Mouse (Mus musculus): ENCODE measurements around the gene Trpv5. TPM values are rescaled to one million over a fixed set of nuclear protein-coding genes. Genes with fewer than 3 reads are reported as not detected.

Gene Trpv5
- total RNA-seq, 2 experiments from 2014 or later, result not detected

DNA sequence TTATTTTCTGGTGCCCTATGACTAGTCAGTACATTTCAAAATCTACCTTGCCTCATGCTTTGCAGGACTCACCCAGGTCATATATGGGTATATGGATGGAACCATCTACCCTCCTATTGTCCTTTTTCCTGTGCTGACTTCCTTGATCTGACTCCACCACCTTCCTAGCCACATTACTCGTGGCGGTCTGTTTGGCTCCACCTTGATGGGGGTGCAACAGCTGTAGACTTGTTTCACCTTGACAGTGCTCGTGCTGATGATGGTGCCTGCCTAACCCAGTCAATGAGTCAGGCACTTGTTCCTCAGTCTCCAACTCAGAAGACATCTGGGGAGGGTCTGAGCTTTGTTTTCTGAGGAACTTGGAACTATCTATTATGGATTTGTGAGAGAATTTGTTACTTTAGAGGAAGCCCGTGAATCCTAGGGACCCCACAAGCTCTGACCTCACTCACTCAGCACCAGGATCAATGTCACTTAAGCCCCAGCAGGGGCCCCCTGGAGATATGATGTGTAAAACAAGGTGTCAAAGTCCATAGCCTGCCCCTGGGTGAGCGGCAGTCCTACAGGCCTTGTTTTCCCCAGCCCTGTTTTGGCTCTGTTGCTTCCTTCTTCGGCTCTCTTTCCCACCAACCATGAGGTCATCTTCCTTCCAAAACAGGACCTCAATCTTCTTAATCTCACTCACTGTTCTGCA lies 39.2 kb downstream of the Trpv5 start:
- no peak for DNase-seq (ENCODE audit: low spot score in 2 of 2)

DNA sequence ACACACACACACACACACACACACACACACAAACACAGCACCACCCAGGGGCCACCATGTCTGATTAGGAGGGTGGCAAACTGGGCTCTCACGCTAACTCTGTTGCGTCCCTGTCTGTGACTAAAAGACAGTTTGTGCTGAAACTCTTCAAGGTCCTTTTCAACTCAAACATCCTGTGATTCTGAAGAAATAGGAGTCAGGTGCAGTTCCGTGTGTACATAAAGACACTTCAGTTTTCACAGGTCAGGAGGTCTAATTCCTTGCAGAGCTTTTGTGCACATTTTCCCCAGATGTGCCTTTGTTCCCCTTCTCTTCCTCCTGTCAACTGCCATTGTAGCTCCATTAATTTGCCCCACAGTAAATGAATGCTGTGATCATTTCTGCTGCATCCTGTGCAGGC lies 40.1 kb downstream of the Trpv5 start:
- no peak for DNase-seq (ENCODE audit: low spot score in 2 of 2)

DNA sequence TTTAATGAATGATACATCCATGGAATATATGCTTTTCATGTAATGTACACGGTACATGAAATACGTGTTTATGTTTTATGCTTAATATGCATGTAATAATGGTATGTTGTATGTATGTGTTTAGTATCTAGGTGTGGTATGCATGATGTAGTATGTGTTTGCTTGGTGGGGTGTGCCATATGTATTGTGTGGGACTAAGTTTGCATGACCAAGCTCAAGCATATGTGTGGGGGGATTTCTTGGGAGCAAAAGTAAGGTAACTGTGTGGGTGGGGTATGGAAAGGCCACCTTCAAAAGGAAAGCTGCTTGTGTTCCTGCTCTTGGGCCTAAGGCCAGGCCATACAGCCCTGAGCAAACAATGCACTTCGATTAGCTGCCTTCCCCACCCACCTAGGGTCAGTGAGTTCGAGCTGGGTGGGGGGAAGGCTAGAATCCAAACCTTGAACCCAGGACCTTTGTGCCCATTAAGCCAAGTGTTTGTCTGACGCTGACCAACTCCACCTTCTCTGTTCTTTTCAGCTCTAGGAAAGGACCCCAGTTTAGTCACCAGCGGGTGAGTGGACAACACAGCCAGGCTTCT lies 42.6 kb downstream of the Trpv5 start:
- no peak for DNase-seq (ENCODE audit: low spot score in 2 of 2)

DNA sequence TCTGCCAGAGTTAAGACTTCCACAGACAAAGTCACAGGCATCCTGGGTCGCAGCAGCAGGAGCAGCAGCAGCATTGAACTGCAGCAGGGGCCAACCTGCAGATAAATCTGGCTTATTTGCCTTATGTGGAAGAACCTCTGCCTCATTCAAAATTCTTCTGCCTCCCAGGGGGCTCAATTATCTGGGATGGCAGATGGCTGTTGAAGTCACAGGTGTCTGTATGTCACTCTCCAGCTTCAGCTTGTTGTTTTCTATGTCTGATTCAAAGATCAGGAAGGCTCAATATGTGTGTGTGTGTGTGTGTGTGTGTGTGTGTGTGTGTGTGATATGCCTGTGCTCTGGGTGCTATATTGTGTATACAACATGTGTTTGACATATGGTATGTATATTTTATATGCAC lies 43.2 kb downstream of the Trpv5 start:
- DNase-seq (ENCODE audit: low spot score in 2 of 2), result no peak

DNA sequence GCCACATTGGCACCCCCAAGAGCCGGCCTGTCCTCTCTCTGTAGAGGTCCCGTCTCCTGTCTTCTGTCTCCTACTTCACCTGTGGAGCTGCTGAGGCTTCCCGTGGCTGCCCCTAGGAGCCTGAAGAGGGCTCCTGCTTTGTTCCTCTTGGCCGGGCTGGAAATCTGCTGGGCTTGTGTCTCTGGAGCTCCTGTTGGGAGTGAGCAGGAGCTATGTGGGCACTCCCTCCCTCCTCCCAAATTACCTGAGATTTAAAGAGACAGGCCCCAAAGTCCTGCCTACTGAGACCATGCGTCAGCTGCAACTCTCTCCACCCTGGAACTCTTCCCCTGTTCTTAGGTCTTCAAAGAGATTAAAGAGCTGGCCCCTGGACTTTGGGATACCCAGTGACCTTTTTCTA lies 44.4 kb downstream of the Trpv5 start, which contains the start of gene Trpv6:
Gene Trpv6, minus strand, starts transcription at position 228 of the 400 bp plus-strand sequence.
- no peak for DNase-seq (ENCODE audit: low spot score in 2 of 2)

DNA sequence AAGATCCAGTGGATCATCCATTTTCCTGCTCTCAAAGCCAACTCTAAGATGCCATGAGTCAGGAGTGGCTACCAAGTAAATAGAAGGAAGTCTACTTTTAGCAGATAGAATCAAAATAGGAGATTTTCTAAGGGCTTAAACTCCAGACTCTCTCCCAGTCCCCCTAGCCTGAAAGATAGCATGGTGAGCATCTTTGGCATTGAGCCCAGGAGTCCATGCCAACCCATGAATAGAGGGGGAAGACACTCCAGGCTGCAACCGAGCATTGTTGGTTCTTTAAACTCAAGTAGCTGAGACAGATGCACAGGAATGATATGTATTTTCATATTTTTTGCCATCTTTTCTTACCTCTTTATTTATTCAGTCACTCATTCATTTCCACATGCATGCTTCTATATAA lies 45.4 kb downstream of the Trpv5 start:
- no peak for DNase-seq (ENCODE audit: low spot score in 2 of 2)

DNA sequence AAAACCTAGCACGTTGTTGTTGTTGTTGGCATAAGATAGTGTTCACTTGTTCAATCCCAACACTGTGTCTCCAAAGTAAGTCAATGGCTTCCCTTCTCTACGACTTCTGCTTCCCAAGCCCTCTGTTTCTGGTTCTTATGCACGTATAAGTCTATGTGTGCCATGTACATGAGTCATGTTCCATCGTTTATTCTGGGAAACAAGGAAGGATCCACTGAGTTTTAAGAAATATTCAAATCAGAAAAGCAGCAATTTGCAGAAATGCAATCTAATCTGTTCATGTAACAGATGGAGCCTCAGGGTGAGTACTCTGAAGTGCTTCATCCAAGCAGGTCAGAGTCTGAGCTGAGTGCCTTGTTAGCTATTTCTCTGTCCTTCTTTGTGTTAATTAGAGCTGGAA lies 49.0 kb downstream of the Trpv5 start:
- DNase-seq (ENCODE audit: low spot score in 2 of 2), result peak in 1 of 2 experiments; percentile 40

DNA sequence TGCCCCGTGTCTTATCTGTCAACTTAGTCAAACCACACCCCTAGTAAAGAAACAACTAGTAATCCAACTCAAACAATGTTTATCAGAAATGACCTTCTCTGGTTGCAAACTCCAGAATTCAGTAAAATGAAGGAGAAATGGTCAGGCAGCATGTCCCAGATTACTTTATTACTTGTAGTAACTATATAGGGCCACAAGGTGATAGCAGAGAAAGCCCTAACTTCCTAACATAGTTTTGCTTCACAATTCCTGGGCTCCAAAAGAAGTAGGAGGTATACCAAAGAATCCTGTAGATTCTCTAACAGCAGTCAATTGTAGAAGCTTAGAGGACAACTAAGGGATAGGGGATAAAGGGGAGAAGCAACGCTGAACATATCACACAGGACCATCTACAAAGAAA lies 49.8 kb downstream of the Trpv5 start:
- DNase-seq (ENCODE audit: low spot score in 2 of 2), result no peak

DNA sequence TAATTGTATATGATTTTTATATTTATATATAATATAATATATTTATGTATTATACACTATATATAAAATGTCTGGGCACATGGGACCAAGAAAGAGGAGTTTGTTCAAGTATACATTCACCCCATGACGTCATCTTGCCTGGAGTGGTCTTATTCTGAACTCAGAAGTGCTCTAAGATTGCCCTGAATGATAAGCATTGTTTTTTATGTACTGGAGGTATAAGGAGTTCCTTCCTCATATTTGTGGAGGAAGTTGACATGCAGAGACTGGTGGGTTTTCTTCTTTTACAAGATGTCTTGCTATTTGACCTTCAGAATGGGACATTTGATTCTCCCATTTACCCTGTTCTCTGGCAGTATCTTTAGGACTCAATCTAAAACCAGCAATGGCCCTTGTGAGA lies 52.4 kb downstream of the Trpv5 start:
- no peak for DNase-seq (ENCODE audit: low spot score in 2 of 2)

DNA sequence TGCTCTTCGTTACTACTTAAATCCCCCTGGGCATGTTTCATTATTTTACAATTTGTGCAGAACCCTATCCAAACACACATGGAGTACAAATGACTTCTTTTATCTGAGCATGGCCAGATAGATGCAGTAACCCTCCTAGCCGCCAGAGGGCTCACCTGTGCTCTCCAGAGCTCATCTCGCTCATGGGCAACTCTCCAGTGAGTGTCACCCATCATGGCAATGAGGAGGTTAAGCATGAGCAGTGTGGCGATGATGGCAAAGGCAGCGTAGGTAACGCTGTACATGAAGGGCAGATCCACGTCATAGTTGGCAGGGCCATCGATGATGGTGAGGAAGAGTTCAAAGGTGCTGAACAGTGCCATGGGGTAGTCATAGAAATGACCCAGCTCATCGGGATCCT lies 57.9 kb downstream of the Trpv5 start:
- no peak for DNase-seq (ENCODE audit: low spot score in 2 of 2)

DNA sequence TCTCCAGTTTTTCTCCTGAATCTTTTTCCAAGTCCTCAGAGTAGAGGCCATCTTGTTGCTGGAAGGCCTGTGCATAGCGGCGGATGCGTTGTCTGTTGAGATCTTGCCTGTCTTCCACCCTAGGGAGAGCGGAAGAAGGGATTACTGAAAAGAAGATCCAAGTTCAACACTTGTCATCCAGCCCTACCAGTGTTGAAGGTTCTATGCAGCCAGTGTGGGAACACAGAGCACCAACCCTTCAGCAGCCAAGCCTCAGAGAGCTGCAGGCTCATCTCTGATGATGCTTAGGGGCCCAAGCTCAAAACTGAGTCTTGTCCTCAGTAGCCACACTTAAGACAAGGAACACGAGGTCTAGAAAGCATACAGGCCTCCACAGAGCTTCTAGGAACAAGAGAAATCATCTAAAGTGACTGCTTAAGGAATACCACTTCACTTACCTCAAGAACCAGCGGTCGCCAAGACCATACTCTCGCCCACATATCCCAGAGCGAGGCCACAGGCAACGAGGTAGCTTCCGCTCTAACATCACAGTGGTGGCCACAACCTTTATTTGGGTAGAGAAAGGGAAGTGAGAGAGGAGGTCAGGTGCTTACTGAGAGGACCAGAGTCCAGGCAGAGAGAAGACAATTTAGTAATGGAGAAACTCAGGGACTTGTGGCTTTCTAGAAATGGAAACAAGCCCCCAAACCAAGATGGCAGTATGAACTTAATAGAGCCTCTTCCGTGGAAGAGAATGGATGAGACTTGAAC lies 59.2 kb downstream of the Trpv5 start:
- no peak for DNase-seq (ENCODE audit: low spot score in 2 of 2)

DNA sequence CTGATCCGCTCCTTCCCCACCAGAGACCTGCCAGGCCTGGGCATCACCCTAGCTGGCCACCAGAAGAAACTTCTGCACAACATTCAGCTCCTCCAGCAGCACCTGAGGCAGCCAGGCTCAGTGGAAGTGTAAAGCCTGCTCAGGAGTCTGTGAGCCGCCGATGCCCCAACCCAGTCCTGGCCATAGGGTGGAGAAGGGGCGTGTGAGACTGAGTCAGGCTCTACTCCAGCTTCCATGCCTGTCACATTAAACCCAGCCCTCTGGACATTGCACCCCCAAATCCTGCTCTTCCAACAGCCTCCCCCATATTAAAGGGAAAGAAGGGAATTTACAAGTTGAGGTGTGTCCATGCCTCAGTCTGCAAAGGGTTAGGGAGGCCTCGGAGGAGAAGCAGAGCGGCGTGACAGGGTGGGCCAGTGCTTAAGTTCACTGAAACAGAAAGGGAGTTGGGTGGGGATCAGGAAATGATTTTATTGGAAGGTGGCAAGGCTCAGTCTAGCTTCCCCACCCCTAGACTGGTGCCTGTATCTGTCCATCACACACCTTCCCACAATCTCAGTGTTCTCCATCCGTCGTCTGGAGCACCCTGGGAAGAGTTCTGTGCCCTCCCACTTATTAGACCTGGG lies 60.3 kb downstream of the Trpv5 start:
- no peak for DNase-seq (ENCODE audit: low spot score in 2 of 2)

DNA sequence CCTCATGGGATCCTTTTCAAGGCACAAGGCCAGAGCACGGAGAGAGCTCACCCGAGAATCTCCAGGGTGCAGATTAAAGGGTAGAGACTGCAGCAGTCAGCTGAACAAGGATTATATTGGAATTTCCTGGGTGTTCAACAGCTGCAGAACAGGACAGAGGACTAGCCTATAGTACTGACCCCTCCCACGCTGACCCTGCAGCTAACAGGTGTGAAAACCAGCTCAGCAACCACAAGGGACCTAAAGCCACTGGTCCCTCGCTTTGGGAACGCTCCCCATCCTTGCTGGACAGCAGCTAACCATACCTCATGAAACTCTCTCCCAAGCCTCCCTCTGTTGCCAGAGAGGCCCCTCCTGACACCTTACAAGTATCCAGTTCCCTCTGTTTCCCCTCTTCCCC lies 72.9 kb downstream of the Trpv5 start:
- DNase-seq (ENCODE audit: low spot score in 2 of 2), result no peak

DNA sequence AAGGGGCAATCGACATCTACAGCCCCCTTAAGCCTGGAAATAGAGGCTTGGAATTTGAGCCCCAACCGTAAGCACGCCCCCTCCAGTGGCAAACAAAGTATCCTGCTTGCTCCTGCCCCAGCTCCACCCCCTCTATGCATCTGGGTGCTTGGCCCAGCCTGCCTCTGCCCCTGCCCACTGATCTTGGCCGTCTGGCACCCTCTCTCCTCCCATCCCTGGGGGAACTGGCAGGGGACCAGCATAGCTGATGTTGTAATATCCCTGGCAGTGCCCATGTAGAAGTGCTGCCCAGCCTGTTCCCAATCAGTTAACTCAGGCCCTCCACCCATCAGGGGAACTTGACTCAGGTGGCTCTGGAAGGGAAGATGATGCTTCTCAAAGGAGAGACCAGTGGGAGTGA lies 74.4 kb downstream of the Trpv5 start:
- peak; percentile 51 to 61 for DNase-seq (ENCODE audit: low spot score in 2 of 2)

DNA sequence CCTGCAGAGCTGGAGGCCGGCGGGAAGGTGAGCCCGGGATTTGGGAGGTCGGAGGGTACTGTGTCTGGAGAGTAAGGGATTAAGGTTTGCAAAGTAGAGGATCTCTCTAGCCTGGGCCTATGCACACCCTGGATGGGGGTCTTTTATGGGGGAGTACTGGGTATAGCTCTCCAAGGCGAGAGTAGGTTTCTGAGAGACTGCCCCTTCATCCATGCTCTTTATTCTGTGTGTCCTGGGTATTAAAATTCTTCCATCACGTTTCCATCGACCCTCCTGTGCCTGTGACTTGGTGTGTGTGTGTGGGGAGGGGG lies 74.8 kb downstream of the Trpv5 start:
- DNase-seq (ENCODE audit: low spot score in 2 of 2), result no peak

DNA sequence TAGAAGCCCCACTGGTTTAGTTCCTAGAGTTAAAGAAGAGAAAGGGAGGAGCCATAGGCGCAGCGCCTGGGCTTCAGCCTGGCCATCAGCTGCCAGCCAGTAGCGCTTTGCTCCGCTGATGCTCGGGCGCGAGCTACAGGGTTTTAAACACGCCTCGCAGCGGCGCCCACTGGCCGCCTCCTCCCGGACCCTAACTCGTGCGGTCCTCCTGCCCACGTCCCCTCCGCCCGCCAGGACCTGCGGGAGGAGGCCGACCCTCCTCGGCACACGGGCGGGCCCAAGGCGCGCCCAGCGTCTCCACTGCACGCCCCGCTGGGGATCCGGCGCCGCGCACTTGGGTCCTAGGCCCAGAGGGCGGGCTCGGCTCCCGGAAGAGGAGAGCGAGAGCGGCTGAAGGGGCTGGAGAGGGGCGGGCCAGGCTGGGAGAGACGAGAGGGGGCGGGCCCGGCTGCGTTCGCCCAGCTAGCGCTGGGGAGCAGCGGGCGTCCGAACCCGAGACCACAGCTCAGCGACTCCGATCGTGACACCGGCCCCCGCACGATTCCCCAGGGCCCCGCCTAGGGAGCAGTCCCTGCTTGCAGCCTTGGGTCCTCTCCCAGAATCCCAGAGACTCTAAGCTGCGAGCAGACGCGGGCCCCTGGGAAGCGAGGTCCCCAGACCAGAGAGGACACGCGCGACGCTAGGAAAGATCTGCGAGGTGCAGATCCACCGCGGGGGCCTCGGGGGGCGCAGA lies 75.3 kb downstream of the Trpv5 start, which contains the start of gene Ephb6:
Gene Ephb6, plus strand, starts transcription at position 422 of the 733 bp plus-strand sequence.
- DNase-seq (ENCODE audit: low spot score in 2 of 2), result peak; percentile 58 to 67

DNA sequence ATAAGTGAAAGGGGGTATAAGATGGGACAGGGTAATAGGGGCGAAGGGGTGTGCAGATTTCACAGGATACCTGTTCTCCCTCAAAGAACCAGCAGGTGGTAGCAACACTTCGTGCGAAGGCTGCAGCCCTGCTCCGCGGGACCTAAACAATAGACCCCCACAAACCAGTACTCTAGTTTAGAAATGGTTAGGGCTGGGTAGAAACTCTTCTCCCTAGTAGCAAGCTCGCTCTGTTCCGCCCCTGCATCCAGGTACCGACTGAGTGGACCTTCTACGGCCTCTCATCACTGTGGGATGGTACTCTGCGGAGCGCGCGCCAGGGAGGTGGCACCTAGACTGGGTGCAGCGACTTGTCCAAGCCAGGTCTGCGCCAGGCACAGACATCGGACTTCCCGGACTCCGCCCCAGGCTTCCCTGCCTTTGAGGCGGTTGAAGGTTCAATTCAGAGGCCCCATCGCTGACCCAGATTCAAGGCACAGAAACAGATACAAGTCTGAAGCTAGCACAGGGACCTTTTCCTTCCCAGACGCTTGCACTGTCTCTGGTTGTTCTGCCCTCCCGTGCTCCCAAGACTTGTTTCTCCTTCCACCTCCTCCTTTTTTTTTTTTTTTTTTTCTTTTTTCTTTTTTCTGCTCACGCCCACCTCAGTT lies 76.0 kb downstream of the Trpv5 start:
- peak in 1 of 2 experiments; percentile 58 for DNase-seq (ENCODE audit: low spot score in 2 of 2)
